Mouse (Mus musculus) heart, embryonic 13.5 days (tissue): ENCODE data around the gene Klrb1b. TPM values are rescaled to one million over a fixed set of nuclear protein-coding genes. Genes with fewer than 3 reads are reported as not detected.
"Not testable (repeated sequence)": the region's sequence is repeated elsewhere in the genome, so short reads cannot be mapped to it uniquely, and the experiment has no call there.

Source experiments
- ATAC-seq: fragments of 200-750 bp; cut with Nextera tagmentation; 2 replicates; pipeline ENCODE4 v1.8.0; 2017; ENCODE audit warnings: moderate TSS enrichment; ENCODE audit not compliant: insufficient number of reproducible peaks, low FRiP score, low TSS enrichment; ENCODE audit errors: extremely low read depth
- H3K27ac ChIP-seq: fragments of 300-500 bp; sonication (generic); replicated peaks from 2 replicates; pipeline ENCODE4 v1.5.1; 2015; ENCODE audit warnings: moderate library complexity, mild to moderate bottlenecking, inconsistent platforms
- H3K27me3 ChIP-seq: fragments of 300-500 bp; sonication (generic); replicated peaks from 2 replicates; pipeline ENCODE4 v1.6.1; 2015; ENCODE audit warnings: mild to moderate bottlenecking, inconsistent platforms
- H3K36me3 ChIP-seq: fragments of 300-500 bp; sonication (generic); 2 replicates; pipeline ENCODE4 v1.6.1; 2015; ENCODE audit warnings: mild to moderate bottlenecking, inconsistent platforms
- H3K4me1 ChIP-seq: fragments of 300-500 bp; sonication (generic); 2 replicates; pipeline ENCODE4 v1.6.1; 2015; ENCODE audit warnings: inconsistent platforms
- H3K4me2 ChIP-seq: fragments of 300-500 bp; sonication (generic); 2 replicates; pipeline ENCODE4 v1.6.1; 2015; ENCODE audit warnings: inconsistent platforms, mild to moderate bottlenecking, moderate library complexity
- H3K4me3 ChIP-seq: fragments of 300-500 bp; sonication (generic); 2 replicates; pipeline ENCODE4 v1.5.1; 2015; ENCODE audit warnings: moderate library complexity, mild to moderate bottlenecking, inconsistent platforms
- H3K9ac ChIP-seq: fragments of 300-500 bp; sonication (generic); 2 replicates; pipeline ENCODE4 v1.6.1; 2015; ENCODE audit warnings: inconsistent platforms, mild to moderate bottlenecking, moderate library complexity
- H3K9me3 ChIP-seq: fragments of 300-500 bp; sonication (generic); 2 replicates; pipeline ENCODE4 v1.6.1; 2016; ENCODE audit warnings: inconsistent platforms
- WGBS: fragments of 180-500 bp; shearing (Covaris S2); methylation state at CpG from one replicate; pipeline ENCODE4 v1.1.7; 2015; ENCODE audit warnings: mixed read lengths; 5-methylcytosine and 5-hydroxymethylcytosine counted together
- polyA plus RNA-seq: library from polyadenylated mRNA; unstranded; fragments of >200 nt; fragmentation: Nextera tagmentation; extraction: Ambion mirVana; gene quantifications from 2 replicates; pipeline ENCODE4 v1.2.1, GENCODE M21; 2015

Gene Klrb1b
- polyA plus RNA-seq, 1 experiment from 2014 or later = not detected

DNA sequence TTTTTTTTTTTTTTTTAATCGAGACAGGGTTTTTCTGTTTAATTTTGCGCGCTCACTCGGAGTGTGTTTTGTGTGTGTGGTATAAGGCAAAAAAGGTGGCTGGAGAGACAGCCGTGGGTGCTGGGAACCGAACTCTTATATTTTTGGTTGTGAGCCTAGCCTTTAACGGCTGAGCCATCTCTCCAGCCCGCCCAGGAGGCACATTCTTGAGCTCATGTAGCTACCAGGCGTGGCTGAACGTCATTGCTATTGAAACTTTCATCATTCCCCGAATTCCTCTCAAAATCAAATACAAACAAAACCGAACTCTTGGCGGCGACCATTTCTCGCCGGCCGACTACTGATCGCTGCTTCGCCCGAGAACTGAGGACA lies 27.4 kb downstream of the Klrb1b start:
- not testable (repeated sequence) for H3K9me3 ChIP-seq, ATAC-seq, H3K36me3 ChIP-seq, H3K27me3 ChIP-seq
- Histone ChIP-seq H3K27ac (peak overlapping the region; percentile 82), H3K4me3 (peak overlapping the region; percentile 72), H3K4me2 (peak overlapping the region; percentile 73), H3K4me1 (peaks cover 22% of the 10 kb centered on the region), H3K9ac (peak overlapping the region; percentile 85)
- WGBS = 0% methylated on average over 20 of the region's 20 CpGs

DNA sequence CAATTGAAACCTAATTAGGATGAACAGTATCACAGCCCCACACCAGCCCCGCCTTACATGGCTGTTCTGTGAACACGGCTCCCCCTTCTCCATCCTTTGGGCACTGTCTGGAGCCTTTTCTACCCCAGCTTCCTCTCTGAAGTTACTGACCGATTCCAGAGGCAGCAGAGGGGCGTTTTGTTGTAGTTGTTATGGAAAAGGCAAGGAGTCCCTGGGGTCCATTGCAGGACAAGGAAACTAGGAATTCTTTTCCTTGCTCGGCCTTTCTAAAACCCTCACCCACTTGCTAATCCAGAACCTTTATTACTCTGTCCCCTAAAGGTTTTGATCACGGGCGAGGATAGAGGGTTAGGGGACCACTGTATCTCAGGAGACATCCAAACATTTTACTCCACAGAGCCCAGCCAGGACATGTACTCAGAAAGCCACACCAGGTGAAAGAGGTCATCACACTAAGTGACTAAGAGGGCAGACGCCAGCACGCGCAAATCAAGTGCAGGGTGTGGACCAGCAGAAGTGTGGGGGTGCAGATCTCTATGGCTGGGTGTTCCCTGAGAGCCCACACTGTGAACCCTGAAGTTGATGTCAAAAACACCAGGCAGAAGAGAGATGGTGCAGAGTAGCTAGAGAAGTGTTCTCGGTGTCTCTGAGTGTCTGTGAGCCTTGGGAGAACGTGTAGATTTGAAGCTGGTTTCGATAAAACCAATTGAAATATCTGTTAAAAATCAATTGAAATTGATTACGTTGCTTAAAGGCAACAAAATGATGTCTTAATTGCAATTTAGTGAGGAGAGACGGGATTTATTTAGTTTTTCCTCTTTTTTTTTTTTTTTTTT lies 28.0 kb downstream of the Klrb1b start:
- no peaks in the 10 kb centered on the region for H3K27me3 ChIP-seq
- peak overlapping the region; percentile 68 for H3K9ac ChIP-seq
- H3K36me3 ChIP-seq = no peaks in the 10 kb centered on the region
- H3K4me3 ChIP-seq = peak overlapping the region; percentile 72
- no peaks in the 10 kb centered on the region for H3K9me3 ChIP-seq
- ATAC-seq = no peak
- peaks cover 21% of the 10 kb centered on the region for H3K4me1 ChIP-seq
- H3K4me2 ChIP-seq = peak overlapping the region; percentile 73
- peak overlapping the region; percentile 20; the same call in 1 of the 2 replicates for H3K27ac ChIP-seq
- 16% methylated on average over 15 of the region's 15 CpGs for WGBS

DNA sequence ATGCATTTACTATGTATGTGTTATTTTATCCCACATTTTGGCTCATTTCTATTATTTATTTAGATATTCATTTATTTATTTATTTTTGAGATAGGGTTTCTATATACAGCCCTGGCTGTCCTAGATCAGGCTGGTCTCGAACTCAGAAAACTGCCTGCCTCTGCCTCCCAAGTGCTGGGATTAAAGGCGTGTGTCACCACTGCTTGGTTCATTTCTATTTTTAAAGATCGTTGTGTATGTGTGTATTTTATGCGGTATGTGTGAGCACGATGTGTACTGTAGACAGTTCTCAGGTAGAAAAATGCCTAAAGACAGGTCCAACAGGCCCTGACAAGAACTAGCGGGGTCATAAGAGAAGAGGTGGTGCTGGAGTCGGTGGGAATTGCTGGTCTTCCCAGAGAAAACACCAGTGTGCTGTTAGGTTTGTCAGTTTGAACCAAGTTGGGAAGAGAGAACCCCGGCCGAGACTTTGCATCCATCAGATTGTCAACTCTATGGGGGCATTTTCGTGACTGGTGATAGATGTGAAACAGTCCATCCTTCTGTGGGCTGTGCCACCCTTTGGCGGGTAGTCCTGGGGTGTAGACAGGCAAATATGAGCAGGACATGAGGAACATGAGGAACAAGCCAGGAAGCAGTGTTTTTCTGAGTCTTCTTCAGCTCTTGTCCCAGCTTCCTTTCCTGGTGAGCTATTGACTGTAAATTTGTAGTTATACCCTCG lies 28.8 kb downstream of the Klrb1b start:
- Histone ChIP-seq H3K9me3 (no peaks in the 10 kb centered on the region), H3K27ac (no peak overlapping the region), H3K27me3 (no peaks in the 10 kb centered on the region), H3K4me2 (peak overlapping the region; percentile 73), H3K36me3 (no peaks in the 10 kb centered on the region), H3K4me1 (peaks cover 19% of the 10 kb centered on the region), H3K9ac (peak overlapping the region; percentile 68; the same call in 1 of the 2 replicates), H3K4me3 (peak overlapping the region; percentile 72)
- 71% methylated on average over 12 of the region's 12 CpGs for WGBS
- no peak for ATAC-seq

DNA sequence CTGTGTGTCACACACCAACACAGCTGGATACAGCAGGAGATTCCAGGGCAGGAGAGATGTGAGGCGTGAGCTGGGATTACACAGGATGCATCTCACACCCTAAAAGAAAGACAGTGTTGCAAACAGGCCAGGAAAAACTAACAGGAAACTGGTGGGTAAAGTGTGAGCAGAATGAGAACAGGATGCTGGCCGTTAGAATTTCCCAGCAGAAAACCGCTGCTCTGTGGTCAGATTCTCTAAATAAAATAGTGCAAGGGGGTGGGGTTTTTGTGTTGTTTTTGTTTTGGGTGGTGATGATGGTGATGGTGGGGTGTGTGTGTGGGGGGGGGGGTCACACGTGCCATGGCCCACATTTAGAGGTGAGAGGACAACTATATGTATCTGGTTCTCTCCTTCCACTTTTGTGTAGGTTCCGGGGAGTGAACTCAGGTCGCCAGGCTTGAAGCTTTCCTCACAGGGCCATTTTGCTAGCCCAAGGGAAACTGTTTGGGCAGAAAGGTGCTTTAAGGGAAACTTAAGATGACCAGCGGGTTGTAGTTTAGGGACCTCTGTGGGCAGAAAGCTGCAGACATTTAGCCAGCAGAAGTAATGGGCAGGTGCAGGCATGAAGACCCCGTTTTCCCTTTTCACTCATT lies 29.7 kb downstream of the Klrb1b start:
- no peaks in the 10 kb centered on the region for H3K36me3 ChIP-seq
- no peaks in the 10 kb centered on the region for H3K9me3 ChIP-seq
- H3K4me2 ChIP-seq = no peak overlapping the region
- 68% methylated on average over 8 of the region's 8 CpGs for WGBS
- H3K4me3 ChIP-seq = no peak overlapping the region
- no peak for ATAC-seq
- no peaks in the 10 kb centered on the region for H3K27me3 ChIP-seq
- H3K9ac ChIP-seq = no peak overlapping the region
- peaks cover 19% of the 10 kb centered on the region for H3K4me1 ChIP-seq
- no peak overlapping the region for H3K27ac ChIP-seq

DNA sequence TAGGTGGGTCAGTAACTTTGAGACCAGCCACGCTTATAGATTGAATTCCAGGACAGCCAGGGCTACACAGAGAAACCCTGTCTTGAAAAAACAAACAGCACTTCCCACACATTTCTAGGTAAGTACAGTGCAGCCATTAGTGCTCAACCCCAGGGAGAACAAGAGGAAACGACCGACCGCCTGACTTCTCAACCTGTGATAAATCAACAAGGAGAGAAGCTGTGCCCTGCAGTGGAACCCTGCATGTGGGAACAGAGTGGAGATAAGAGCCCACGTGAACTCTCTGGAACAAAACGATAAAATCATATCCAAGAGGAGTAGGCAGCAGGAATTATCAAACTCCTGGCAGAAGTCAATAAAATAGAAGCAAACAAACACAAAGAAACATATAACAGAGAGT lies 32.4 kb downstream of the Klrb1b start:
- Histone ChIP-seq H3K4me2 (no peak overlapping the region), H3K4me3 (no peak overlapping the region), H3K27ac (no peak overlapping the region), H3K9me3 (no peaks in the 10 kb centered on the region), H3K36me3 (no peaks in the 10 kb centered on the region), H3K27me3 (no peaks in the 10 kb centered on the region), H3K4me1 (peaks cover 15% of the 10 kb centered on the region), H3K9ac (no peak overlapping the region)
- ATAC-seq = no peak
- 17% methylated on average over 6 of the region's 6 CpGs for WGBS

DNA sequence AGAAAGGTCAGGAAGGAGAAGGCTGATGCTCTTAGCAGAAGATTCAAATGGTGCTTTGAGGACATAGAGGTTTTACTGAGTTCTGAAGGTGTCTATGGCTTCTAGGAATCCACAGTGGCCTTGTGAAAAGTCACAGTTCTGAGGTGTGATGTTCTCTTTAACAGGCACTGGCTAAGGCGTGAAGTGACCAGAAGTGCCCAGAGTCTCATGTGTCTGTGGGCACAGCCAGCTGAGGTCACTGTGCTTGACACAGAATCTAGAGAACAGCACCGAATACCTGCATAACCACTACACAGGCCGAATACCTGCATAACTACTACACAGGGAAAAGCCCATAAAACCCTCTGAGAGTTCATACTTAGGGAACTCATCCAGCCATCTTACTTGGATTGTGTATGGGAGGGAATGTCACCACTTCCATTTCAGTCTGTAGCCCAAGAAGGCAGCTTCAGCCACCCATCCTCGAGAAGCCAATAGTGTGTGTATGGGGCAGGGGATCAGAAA lies 35.6 kb downstream of the Klrb1b start:
- H3K27ac ChIP-seq, H3K27me3 ChIP-seq, H3K9ac ChIP-seq, H3K9me3 ChIP-seq, H3K4me1 ChIP-seq, H3K4me3 ChIP-seq, H3K36me3 ChIP-seq, H3K4me2 ChIP-seq, ATAC-seq: not testable (repeated sequence)
- WGBS = 70% methylated on average over 4 of the region's 4 CpGs

DNA sequence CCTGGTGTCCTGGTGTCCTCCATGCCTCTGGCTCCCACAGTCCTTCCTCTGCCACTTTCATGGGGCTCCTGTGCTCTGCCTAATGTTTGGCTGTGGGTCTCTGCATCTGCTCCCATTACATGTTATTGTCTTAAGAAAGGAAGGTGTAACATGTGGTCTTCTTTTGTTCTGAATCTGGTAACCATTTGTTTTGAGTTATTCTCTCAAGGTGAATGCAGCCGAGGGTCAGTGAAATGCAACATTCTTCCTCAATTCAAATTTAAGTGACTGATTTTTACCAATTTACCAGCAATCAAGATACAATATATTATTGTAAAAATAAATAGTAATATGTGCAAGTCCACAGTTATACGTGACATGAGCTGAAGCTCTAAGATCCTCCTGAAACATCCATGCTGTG lies 37.0 kb downstream of the Klrb1b start, which contains the start of gene Klrb1c:
Gene Klrb1c, minus strand, starts transcription at position 101 of the 400 bp plus-strand sequence.
- Histone ChIP-seq H3K27ac (no peak within 1 kb of the TSS), H3K4me2 (no peak within 1 kb of the TSS), H3K9ac (no peak within 1 kb of the TSS), H3K4me3 (no peak within 1 kb of the TSS), H3K9me3 (no peaks in the 10 kb centered on the region), H3K27me3 (no peaks in the 10 kb centered on the region), H3K4me1 (peaks cover 3% of the 10 kb centered on the region; the same call in 1 of the 2 replicates), H3K36me3 (no peaks in the 10 kb centered on the region)
- ATAC-seq = no peak
- 77% methylated on average over 2 of the region's 2 CpGs for WGBS

DNA sequence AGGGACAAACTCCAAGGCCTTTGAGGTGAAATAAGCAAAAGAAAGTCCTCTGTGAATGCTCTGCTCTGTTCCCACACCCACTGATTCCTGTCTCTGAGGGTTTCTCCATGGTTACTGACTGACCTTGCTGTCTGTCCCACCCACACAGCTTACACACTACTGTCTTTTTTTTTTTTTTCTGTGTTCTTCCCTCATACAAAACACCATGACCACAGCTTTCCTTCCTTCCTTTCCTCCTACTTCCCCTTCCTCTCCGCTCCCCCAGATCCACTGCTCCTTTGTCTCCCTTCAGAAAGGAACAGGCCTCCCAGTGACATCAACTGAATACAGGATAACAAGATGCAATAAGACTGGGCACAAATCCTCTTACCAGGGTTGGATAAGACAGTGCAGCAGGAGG lies 37.6 kb downstream of the Klrb1b start:
- H3K36me3 ChIP-seq = no peaks in the 10 kb centered on the region
- H3K9ac ChIP-seq = no peak overlapping the region
- H3K9me3 ChIP-seq = no peaks in the 10 kb centered on the region
- 67% methylated on average over 1 of the region's 1 CpGs for WGBS
- no peak for ATAC-seq
- H3K27ac ChIP-seq = no peak overlapping the region
- no peak overlapping the region for H3K4me3 ChIP-seq
- H3K4me2 ChIP-seq = no peak overlapping the region
- peaks cover under 1% of the 10 kb centered on the region; the same call in 1 of the 2 replicates for H3K4me1 ChIP-seq
- no peaks in the 10 kb centered on the region for H3K27me3 ChIP-seq

DNA sequence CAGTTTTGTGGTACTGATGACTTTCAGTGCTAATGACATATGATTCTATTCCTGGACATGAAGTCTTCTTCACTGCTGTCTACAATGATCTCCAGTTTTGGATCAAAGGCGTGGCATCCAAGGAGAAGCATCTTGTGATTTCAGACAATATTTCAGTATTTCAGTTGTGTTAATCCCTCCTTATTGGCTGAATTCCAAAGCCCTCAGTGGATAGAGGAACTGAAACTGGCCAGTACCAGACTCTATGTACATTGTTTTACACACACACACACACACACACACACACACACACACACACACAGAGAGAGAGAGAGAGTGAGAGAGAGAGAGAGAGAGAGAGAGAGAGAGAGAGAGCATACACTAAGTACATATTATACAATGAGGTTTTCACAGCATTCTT lies 39.7 kb downstream of the Klrb1b start:
- H3K4me3 ChIP-seq, ATAC-seq, H3K27me3 ChIP-seq, H3K4me1 ChIP-seq, H3K27ac ChIP-seq, H3K9ac ChIP-seq, H3K9me3 ChIP-seq, H3K36me3 ChIP-seq, H3K4me2 ChIP-seq: not testable (repeated sequence)
- 84% methylated on average over 1 of the region's 1 CpGs for WGBS

DNA sequence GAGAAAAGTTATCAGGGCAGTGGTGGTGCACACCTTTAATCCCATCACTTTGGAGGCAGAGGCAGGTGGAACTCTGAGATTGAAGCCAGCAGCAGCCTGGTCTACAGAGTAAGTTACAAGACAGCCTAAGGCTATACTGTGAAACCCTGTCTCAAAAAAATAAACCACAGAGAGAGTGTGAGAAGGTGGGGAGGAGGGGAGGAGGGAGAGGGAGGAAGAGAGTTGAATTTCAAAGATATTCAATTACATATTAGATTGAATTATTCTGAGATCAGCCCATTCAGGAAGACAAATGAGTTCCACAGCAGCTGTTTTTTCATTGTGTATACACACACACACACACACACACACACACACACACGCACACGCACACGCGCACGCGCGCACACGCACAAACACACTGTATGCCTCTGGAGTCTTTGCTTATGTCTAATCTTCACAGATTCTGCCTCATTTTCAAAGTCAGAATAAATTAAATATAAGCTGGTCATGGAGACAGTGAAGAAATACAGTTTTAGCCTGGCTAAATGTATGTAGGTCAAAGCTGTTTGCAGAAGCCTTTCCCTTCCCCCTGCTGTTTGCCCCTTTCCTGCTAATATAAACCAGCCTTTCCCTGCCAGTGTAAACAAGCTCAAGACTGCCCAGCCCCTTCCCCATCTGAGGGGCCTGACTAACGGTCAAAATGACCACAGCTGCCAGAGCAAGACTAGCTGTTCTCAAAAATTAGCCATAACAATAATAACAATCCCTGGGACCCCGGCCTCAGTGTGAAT lies 56.5 kb downstream of the Klrb1b start:
- no peak for ATAC-seq
- 81% methylated on average over 10 of the region's 10 CpGs for WGBS
- peaks cover 4% of the 10 kb centered on the region; the same call in 1 of the 2 replicates for H3K4me1 ChIP-seq
- H3K27ac ChIP-seq = no peak overlapping the region
- H3K27me3 ChIP-seq = no peaks in the 10 kb centered on the region
- no peak overlapping the region for H3K9ac ChIP-seq
- no peaks in the 10 kb centered on the region for H3K36me3 ChIP-seq
- H3K4me2 ChIP-seq = no peak overlapping the region
- peaks cover 14% of the 10 kb centered on the region; the same call in 1 of the 2 replicates for H3K9me3 ChIP-seq
- no peak overlapping the region for H3K4me3 ChIP-seq
